Mouse (Mus musculus) left cerebral cortex, postnatal 36 days (tissue): ENCODE data around the gene Catsperd. TPM values are rescaled to one million over a fixed set of nuclear protein-coding genes. Genes with fewer than 3 reads are reported as not detected.
"Not testable (repeated sequence)": the region's sequence is repeated elsewhere in the genome, so short reads cannot be mapped to it uniquely, and the experiment has no call there.

Experiments
- DNase-seq, 2 experiments: peaks; one replicate each; pipeline ENCODE4 v3.0.0; 2021 to 2022; ENCODE audit warnings: low spot score in 2 of 2, mixed read lengths in 1 of 2
- intact Hi-C: fragments of 180-260 bp; cut with DNase I; formaldehyde crosslinking; loops from one replicate; pipeline ENCODE4 v1.15.1; 2025
- total RNA-seq, 2 experiments: library from RNA; stranded (reverse); gene quantifications; 2 replicates each; pipeline ENCODE4 v1.2.3; 2021

Gene Catsperd
- total RNA-seq, 2 experiments from 2014 or later: 0.57 to 0.91 TPM

GRCm38 (mm10) chr17:56611861-56612564 is 15.9 kb upstream of the Catsperd start:
- intact Hi-C loops: loop anchor here (2.0 to 5.0 kb wide), 3 partner anchors 15 to 150 kb away; partner anchors contain the start of genes Dus3l and Lonp1
- DNase-seq: no peak

GRCm38 (mm10) chr17:56612565-56612939 is 15.4 kb upstream of the Catsperd start:
- intact Hi-C loops: loop anchor here (2.0 to 5.0 kb wide), 3 partner anchors 14 to 150 kb away; partner anchors contain the start of genes Dus3l and Lonp1
- not testable (repeated sequence) for DNase-seq

DNA sequence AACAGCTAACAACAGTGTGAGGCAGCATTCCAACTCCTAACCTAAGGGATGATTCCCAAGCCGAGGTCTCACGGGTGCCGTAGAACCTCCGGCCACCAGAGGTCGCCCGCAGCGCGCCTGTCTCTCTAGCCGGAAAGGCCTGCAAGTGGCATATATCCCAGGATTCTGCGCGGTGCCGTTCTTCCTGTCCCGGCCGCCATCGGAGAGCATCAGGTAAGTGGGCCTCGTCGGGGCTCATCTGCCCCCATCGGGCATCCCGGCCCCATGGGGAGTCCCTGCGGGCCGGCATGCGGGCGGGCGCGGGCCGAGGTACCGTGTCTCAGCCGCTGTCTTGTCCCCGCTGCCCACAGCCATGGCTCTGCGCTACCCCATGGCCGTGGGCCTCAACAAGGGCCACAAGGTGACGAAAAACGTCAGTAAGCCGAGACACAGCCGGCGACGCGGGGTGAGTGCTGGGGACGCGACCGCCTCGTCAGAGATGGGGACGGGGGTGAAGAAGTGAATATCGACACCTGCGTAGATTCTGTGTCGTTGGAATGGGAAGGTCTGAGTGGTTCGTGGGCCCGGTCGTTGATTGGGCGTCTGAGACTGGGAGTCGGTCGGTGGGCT is 14.6 kb upstream of the Catsperd start, which contains the start of gene Rpl36:
Gene Rpl36 (plus strand): TSS at position 181 of the 609 bp plus-strand sequence.
- DNase-seq: peak; percentile 97
- intact Hi-C loops: loop anchor here (2.0 to 5.0 kb wide), 3 partner anchors 13 to 149 kb away; partner anchors contain the start of genes Dus3l and Lonp1

DNA sequence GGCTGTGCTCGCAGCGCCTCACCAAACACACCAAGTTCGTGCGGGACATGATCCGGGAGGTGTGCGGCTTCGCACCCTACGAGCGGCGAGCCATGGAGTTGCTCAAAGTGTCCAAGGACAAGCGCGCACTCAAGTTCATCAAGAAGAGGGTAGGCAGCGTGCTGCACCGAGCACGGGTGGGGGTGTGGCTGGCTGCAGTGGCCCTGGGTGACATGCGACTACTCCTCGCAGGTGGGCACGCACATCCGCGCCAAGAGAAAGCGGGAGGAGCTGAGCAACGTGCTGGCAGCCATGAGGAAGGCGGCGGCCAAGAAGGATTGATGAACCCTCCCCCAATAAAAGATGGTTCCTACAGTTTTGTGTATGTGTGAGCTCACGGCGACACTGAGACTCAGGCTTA is 14.1 kb upstream of the Catsperd start:
- intact Hi-C loops: loop anchor here (2.0 to 5.0 kb wide), 3 partner anchors 13 to 148 kb away; partner anchors contain the start of genes Dus3l and Lonp1
- peak in 1 of 2 experiments; percentile 46 for DNase-seq

DNA sequence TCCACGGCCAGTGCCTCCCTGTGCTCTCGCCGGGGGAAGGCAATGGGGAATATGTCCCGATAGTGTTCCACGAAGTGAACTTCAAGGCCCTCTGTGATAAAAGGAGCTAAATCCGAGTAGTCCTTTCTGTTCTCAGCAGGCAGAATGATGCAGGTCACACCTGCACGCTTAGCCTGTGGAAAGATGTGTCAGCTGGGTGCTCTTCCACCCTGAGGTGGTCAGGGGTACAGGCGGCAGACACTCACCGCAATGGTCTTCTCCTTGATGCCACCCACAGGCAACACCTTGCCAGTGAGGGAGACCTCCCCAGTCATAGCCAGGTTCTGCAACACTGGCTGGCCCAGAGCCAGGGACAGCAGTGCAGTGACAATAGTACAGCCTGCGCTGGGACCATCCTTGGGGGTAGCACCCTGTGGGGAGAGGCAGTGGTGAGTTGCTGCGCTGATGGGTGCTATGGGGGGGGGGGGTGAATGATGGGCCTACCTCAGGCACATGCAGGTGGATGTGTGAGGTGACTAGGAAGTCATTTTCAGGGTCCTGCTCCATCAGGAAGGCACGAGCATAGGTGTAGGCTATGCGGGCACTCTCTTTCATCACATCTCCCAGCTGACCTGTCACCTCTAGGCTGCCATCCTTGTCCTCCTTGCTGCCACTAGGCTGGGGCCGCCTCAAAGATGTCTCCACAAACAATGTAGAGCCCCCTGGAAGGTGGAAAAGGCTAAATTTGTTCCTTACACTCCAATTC is 13.4 kb upstream of the Catsperd start:
- DNase-seq: no peak
- intact Hi-C loops: loop anchor here (5.0 kb wide), 1 partner anchor 148 kb away; the partner anchor contains the start of gene Dus3l

DNA sequence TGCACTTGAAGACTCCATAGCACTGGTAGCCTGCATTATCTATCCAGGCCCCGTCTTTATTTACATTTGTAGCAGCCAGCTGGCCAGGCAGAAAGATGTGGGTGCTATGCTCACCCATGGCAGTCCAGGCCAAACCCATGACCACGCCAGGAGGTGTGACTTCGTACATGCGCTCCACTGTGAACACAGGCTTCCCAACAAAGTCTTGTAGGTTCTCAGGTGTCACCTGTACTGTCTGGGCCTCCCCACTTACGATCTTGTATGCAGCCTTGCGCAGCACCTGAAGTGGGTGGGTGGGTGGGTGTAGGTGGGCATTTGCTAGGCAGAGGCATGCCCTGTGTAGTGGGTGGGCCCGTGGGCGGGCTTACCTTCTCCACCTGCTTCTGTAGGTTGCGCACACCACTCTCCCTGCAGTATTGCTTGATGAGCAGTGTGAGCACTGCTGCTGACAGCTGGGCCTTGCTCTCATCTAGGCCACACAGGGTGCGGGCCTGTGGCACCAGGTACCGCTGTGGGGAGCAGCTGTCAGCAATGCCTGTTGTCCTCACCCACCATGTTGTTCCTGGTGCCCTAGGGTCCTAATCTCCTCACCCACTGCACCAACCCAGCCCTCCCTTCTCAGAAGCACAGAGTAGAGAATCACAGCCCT is 12.7 kb upstream of the Catsperd start:
- intact Hi-C loops: no loop called here
- DNase-seq: no peak

DNA sequence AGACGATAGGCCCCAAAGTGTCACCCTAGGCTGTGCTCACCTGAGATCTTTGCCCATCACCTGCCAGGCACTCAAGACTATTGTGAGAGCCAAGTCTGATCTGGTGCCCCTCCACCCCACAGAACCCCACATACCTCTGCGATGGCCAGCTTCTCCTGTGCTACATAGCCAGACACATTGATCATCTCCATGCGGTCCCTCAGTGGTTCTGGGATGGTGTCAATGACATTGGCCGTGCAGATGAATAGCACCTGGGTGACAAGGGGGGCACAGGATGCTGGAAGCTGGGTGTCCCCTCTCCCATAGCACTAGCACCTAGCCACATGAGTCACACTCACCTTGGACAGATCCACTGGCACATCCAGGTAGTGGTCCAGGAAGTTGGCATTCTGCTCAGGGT is 12.2 kb upstream of the Catsperd start:
- intact Hi-C loops: no loop called here
- DNase-seq: no peak

DNA sequence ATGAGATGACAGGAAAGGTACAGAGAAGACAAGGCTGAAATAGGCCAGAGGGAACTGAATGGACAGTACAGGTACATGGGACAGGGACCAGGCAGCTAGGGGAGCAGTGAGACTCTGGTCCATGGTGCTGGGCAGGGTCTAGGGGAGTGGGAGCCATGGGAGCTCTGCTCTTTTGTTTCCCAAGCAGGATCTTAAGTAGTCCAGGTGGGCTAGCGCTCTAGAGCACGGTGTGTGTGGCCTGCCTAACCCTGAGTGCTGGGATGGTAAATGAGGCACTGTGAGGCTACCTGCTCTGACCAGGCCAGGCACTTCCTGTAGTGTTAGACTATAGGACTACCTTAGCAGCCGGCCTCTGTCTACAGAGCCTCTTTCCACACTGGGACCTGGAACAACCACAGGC is 11.2 kb upstream of the Catsperd start:
- DNase-seq: no peak
- intact Hi-C loops: no loop called here

- intact Hi-C loops: no loop called here
- DNase-seq: no peak
Observed at GRCm38 (mm10) chr17:56617628-56618027, 10.3 kb upstream of the Catsperd start.

DNA sequence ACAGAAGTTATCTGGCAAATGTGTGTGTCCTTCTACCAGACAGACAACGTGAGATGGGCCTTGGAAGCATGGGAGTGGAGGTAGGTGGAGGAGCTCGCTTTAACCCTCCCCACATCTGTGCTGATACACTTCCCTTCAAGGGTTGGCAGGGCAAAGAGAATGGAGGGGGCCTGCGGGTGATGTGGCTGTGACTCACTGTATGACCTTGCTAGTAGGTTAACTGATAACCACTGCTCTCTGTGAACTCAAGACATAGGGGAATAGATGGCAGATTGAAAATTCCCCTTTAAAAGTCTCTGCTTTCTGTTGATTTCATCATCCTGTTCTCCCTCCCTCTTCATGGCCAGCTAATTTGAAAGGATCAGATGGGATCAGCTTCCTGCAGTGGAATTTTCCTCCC is 2.4 kb upstream of the Catsperd start:
- DNase-seq: no peak
- intact Hi-C loops: loop anchor here (5.0 kb wide), 1 partner anchor 42 kb away; no protein-coding TSS in a partner anchor

- no peak for DNase-seq
- intact Hi-C loops: loop anchor here (2.0 to 5.0 kb wide), 2 partner anchors 13 to 41 kb away; partner anchors contain the start of gene Rpl36
Observed at GRCm38 (mm10) chr17:56626260-56626659, 1.7 kb upstream of the Catsperd start.

GRCm38 (mm10) chr17:56626754-56627470 is 1.0 kb upstream of the Catsperd start, which contains the start of gene Lonp1:
TSS of gene Lonp1 (minus strand) at chr17:56626887.
- intact Hi-C loops: loop anchor here (2.0 to 5.0 kb wide), 2 partner anchors 14 to 40 kb away; partner anchors contain the start of gene Rpl36

DNA sequence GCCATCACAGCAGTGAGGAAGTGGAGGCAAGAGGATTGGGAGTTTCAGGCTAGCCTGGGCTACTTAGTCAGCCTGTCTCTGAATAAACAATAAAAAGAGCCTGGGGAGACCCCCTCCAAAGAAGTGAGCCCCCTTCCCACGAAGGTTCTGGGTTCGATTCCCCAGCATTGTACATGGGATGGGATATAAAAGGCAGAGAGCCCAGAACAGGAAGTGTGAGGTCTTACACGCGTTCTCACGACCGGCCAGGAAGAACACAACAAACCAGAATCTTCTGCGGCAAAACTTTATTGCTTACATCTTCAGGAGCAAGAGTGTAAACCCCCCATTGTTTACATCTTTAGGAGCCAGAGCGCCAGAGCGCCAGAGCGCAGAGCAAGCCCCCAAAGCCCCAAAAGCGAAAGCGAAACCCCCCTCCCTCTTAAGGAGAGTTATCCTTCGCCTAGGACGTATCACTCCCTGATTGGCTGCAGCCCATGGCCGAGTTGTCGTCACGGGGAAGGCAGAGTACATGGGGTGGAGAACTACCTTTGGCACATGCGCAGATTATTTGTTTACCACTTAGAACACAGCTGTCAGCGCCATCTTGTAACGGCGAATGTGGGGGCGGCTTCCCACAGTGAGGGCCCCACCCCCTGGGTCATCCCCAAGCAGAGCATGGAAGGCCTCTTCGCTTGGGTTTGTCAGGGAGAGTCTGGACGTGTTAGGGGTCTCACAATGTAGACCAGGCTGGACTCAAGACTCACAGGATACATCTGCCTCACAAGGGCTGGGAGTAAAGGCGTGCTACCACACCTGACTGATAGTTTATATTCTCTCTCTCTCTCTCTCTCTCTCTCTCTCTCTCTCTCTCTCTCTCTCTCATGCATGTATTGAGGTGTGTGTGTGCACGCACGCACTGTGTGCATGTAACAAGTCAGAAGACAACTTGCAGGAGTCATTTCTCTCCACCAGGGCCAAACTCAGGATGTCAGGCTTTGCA is 2.1 kb downstream of the Catsperd start:
- intact Hi-C loops: loop anchor here (5.0 kb wide), 1 partner anchor 37 kb away; no protein-coding TSS in a partner anchor

More at GRCm38 (mm10) chr17:56626754-56627470, 1.0 kb upstream of the Catsperd start, which contains the start of gene Lonp1:
- peak; percentile 96 for DNase-seq

GRCm38 (mm10) chr17:56631807-56632206 is 3.9 kb downstream of the Catsperd start:
- intact Hi-C loops: no loop called here
- no peak for DNase-seq

More for the DNA sequence above, 2.1 kb downstream of the Catsperd start:
- DNase-seq: not testable (repeated sequence)

- DNase-seq: no peak
- intact Hi-C loops: no loop called here
Observed at GRCm38 (mm10) chr17:56634023-56634422, 6.1 kb downstream of the Catsperd start.

DNA sequence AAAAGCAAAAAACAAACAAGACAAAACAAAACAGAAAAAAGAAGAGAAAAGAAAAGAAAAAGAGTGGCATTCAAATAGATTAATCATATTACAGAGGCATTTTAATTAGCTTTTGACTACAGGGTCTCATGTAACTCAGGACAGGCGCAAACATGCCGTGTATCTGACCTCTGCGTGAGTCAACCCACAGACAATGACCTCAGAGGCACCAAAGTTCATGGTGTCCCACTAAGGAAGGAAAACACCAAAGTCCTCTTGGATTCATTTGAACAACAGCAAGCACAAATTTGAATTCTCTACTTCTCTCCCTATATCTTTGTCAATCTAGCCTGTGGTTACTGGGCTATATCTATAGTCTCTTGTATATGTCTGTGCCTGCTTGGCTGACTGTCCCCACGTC is 15.3 kb downstream of the Catsperd start:
- intact Hi-C loops: no loop called here
- no peak for DNase-seq

DNA sequence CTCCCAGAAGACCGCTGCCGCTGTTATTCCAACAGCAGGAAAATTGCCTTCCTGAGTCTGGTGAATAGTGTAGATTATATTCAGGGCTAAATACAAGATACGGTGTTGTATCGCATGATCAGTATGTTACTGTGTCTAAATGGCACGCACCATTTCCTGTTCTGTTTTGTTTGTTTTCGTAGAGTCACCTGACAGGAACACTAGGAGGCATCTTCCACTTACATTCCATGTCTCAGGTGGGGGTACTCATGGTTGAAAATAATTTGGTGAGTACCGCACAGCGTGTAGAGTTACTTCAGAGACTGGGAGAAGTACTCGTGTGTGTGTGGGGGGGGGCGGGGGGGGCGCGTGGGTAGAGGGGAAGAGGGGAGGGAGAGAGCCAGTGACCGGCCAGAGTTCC is 19.6 kb downstream of the Catsperd start:
- no peak for DNase-seq
- intact Hi-C loops: no loop called here
